Mouse (Mus musculus) urinary bladder, postnatal 25 days (tissue): Measurements from ENCODE around the gene Gpr33.

Experiments
- DNase-seq: peaks from one replicate; pipeline ENCODE4 v3.0.0; 2022; ENCODE audit warnings: low spot score

Gpr33 gene

DNA sequence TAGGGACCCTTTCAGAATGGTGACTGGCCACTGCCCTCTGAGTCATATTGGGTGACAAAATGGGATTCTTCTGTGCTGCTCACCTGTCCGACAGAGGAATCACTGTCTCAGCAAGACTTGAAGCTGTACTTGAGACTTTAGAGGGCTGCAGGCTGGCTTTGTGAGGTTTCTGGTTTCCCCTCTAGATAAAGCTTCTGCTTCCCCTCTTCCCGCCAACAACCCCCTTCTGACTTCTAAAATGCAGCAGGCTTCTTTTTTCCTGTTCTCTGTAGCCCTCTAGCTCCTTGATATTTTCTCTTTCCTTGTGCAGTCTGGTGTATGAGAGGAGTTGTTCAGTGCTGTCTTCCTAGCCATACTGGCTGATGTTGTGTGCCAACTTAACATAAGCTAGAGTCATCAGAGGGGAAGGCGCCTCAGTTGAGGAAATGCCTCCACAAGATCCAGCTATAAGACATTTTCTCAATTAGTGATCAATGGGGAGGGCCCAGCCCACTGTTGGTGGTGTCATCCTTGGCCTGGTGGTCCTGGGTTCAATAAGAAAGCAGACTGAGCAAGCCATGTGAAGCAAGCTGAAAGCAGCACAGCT is 42.6 kb downstream of the Gpr33 start:
- DNase-seq: no peak

DNA sequence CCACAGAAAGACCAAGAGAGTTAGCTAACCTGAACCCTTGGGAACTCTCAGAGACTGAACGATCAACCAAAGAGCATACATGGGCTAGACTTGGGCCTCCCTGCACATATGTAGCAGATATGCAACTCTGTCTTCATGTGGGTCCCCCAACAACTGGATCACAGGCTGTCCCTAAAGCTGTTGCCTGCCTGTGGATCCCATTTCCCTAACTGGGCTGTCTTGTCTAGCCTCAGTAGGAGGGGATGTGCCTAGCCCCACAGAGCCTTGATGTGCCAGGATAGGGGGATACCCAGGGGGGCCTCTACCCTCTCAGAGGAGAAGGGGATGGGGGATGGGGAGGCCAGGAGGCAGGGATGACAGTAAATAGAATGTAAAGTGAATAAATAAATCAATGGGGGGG is 44.2 kb downstream of the Gpr33 start:
- no peak for DNase-seq

DNA sequence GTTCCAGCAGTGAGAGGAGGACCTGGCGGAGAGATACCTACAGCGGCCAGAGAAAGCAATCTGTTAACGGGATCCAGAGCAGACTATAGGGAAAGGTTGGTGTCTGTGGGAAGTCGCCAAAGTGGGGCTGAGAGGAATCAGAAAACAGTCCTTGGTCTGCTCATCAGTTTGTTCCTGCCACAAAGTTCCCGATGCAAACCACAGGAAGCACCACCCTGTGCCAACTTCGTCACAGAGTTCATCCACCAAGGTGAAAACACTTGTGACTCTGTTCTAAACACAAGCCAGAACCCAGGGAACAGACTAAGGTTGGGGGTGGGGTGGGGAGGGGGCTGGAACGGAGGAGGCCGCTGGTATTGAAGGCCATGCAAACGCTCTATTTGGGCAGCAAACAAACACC is 51.3 kb downstream of the Gpr33 start:
- no peak for DNase-seq

DNA sequence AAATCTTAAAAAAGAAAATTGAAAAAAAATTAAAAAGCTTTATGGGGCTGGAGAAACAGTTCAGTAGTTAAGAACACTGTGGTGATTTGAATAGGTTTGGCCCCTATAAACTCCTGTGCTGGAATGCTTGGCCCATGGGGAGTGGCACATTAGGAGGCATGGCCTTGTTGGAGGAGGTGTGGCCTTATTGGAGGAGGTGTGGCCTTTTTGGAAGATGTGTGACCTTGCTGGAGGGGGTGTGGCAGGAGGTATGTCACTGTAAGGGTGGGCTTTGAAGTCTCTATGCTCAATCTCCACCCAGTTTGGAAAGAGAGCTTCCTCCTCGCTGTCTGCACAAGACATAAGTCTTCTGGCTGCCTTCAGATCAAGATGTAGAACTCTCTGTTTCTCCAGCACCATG is 53.5 kb downstream of the Gpr33 start:
- no peak for DNase-seq
